Mouse (Mus musculus) hindbrain, embryonic 14.5 days (tissue): ENCODE data around the gene Ranbp10. TPM values are rescaled to one million over a fixed set of nuclear protein-coding genes. Genes with fewer than 3 reads are reported as not detected.

Experiments used
- ATAC-seq: fragments of 200-750 bp; cut with Nextera tagmentation; 2 replicates; pipeline ENCODE4 v1.8.0; 2017; ENCODE audit warnings: moderate number of reproducible peaks, mild to moderate bottlenecking, moderate TSS enrichment, moderate library complexity; ENCODE audit not compliant: low FRiP score
- DNase-seq: peaks from one replicate; pipeline ENCODE4 v3.0.0-alpha.2; 2015; ENCODE audit warnings: low spot score
- H3K27ac ChIP-seq: fragments of 300-500 bp; sonication (generic); 2 replicates; pipeline ENCODE4 v1.5.1; 2014; ENCODE audit warnings: mild to moderate bottlenecking, moderate library complexity
- H3K27me3 ChIP-seq: fragments of 300-500 bp; sonication (generic); 2 replicates; pipeline ENCODE4 v1.6.1; 2014; ENCODE audit warnings: mild to moderate bottlenecking, low read length, mixed read lengths; ENCODE audit not compliant: control insufficient read depth, insufficient read depth
- H3K36me3 ChIP-seq: fragments of 300-500 bp; sonication (generic); replicated peaks from 2 replicates; pipeline ENCODE4 v1.6.1; 2014; ENCODE audit not compliant: control insufficient read depth, insufficient read depth
- H3K4me1 ChIP-seq: fragments of 300-500 bp; sonication (generic); replicated peaks from 2 replicates; pipeline ENCODE4 v1.6.1; 2014; ENCODE audit warnings: antibody characterized with exemption, low read length, mixed read lengths; ENCODE audit not compliant: control insufficient read depth, insufficient read depth
- H3K4me2 ChIP-seq: fragments of 300-500 bp; sonication (generic); replicated peaks from 2 replicates; pipeline ENCODE4 v1.6.1; 2014; ENCODE audit warnings: mild to moderate bottlenecking, moderate library complexity
- H3K4me3 ChIP-seq: fragments of 300-500 bp; sonication (generic); replicated peaks from 2 replicates; pipeline ENCODE4 v1.5.1; 2014; ENCODE audit warnings: mild to moderate bottlenecking, low read length
- H3K9ac ChIP-seq: fragments of 300-500 bp; sonication (generic); 2 replicates; pipeline ENCODE4 v1.6.1; 2014
- H3K9me3 ChIP-seq: fragments of 300-500 bp; sonication (generic); 2 replicates; pipeline ENCODE4 v1.6.1; 2016; ENCODE audit warnings: low read length; ENCODE audit not compliant: control insufficient read depth
- WGBS: fragments of 180-500 bp; shearing (Covaris S2); extraction: QIAGEN DNeasy Blood & Tissue Kit; methylation state at CpG from one replicate; pipeline ENCODE4 v1.1.7; 2014; 5-methylcytosine and 5-hydroxymethylcytosine counted together
- polyA plus RNA-seq: library from polyadenylated mRNA; unstranded; fragments of >200 nt; fragmentation: Nextera tagmentation; extraction: Ambion mirVana; gene quantifications from 2 replicates; pipeline ENCODE4 v1.2.1, GENCODE M21; 2014

Ranbp10 gene
- polyA plus RNA-seq, 1 experiment from 2014 or later, result 10.4 TPM

- no peak overlapping the region for H3K27ac ChIP-seq
- H3K9me3 ChIP-seq, result no peaks in the 10 kb centered on the region
- 81% methylated on average over 3 of the region's 3 CpGs for WGBS
- ATAC-seq, result no peak
- no peak overlapping the region for H3K9ac ChIP-seq
- no peaks in the 10 kb centered on the region for H3K27me3 ChIP-seq
- H3K4me3 ChIP-seq, result no peak overlapping the region
- no peaks in the 10 kb centered on the region for H3K4me1 ChIP-seq
- no peak overlapping the region for H3K4me2 ChIP-seq
- no peak for DNase-seq
- H3K36me3 ChIP-seq, result peaks cover 15% of the 10 kb centered on the region
Measured at GRCm38 (mm10) chr8:105811543-105811942, 15.6 kb downstream of the Ranbp10 start.

GRCm38 (mm10) chr8:105811061-105811460, 16.1 kb downstream of the Ranbp10 start:
- no peak overlapping the region for H3K4me2 ChIP-seq

DNA sequence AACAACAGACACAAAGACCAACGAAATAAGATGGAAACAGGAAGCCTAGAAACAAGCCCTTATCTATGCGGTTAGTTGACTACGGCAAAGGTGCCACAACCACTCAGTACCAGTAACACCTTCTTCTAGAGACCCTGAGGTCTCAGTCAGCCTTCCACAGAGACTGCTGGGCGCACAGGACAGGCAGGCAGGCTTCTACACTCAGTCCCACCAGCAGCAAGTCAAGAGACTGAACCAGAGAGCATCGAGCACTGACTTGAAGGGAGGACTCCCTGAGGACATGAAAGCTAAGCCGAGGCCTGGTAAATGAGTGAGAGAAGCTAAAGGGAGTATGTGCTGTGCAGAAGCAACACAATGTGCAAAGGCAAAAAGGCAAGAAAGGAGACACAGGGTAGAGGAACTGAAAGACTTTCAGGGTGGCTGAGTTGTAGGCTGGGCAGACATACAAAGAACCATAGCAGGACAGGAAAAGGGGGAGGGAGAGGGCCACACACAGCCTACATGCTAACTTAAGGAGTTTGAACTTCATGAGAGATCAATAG, 16.8 kb downstream of the Ranbp10 start:
- Histone ChIP-seq H3K4me2 (no peak overlapping the region), H3K9me3 (no peaks in the 10 kb centered on the region), H3K9ac (no peak overlapping the region), H3K4me3 (no peak overlapping the region), H3K27ac (no peak overlapping the region), H3K4me1 (no peaks in the 10 kb centered on the region), H3K36me3 (peaks cover 17% of the 10 kb centered on the region), H3K27me3 (no peaks in the 10 kb centered on the region)
- DNase-seq (no peak), ATAC-seq (no peak)
- 91% methylated on average over 6 of the region's 6 CpGs for WGBS

More at GRCm38 (mm10) chr8:105811061-105811460, 16.1 kb downstream of the Ranbp10 start:
- Histone ChIP-seq H3K36me3 (peaks cover 15% of the 10 kb centered on the region), H3K9me3 (no peaks in the 10 kb centered on the region), H3K4me3 (no peak overlapping the region), H3K4me1 (no peaks in the 10 kb centered on the region), H3K9ac (no peak overlapping the region), H3K27ac (no peak overlapping the region), H3K27me3 (no peaks in the 10 kb centered on the region)
- DNase-seq (no peak), ATAC-seq (no peak)
- WGBS, result 81% methylated on average over 10 of the region's 10 CpGs

GRCm38 (mm10) chr8:105808480-105808879, 18.7 kb downstream of the Ranbp10 start:
- Histone ChIP-seq H3K4me1 (no peaks in the 10 kb centered on the region), H3K36me3 (peaks cover 33% of the 10 kb centered on the region), H3K27ac (no peak overlapping the region), H3K9ac (no peak overlapping the region), H3K4me3 (no peak overlapping the region), H3K27me3 (no peaks in the 10 kb centered on the region), H3K9me3 (no peaks in the 10 kb centered on the region), H3K4me2 (no peak overlapping the region)
- ATAC-seq, result no peak
- 98% methylated on average over 2 of the region's 2 CpGs for WGBS
- no peak for DNase-seq

- H3K4me2 ChIP-seq, result no peak overlapping the region
Measured at GRCm38 (mm10) chr8:105807766-105808165, 19.4 kb downstream of the Ranbp10 start.

DNA sequence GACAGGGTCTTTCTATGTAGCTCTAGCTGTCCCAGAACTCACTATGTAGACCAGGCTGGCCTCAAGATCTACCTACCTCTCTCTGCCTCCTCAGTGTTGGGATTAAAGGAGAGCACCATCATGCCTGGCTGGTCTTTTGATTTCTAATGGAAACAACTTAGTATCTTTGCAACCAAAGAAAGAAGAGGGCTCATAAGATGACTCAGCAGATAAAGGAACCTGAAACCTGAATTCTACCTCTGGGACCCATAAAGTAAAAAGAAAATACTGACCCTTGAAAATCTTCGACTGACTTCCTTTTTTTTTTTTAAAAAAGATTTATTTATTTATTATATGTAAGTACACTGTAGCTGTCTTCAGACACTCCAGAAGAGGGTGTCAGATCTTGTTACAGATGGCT, 21.2 kb downstream of the Ranbp10 start:
- H3K36me3 ChIP-seq, result peaks cover 21% of the 10 kb centered on the region
- DNase-seq, result no peak
- 87% methylated on average over 1 of the region's 1 CpGs for WGBS
- H3K27me3 ChIP-seq, result no peaks in the 10 kb centered on the region
- H3K9me3 ChIP-seq, result no peaks in the 10 kb centered on the region
- no peak overlapping the region for H3K4me2 ChIP-seq
- no peak overlapping the region for H3K9ac ChIP-seq
- no peaks in the 10 kb centered on the region for H3K4me1 ChIP-seq
- no peak overlapping the region for H3K4me3 ChIP-seq
- H3K27ac ChIP-seq, result no peak overlapping the region
- no peak for ATAC-seq

More at GRCm38 (mm10) chr8:105807766-105808165, 19.4 kb downstream of the Ranbp10 start:
- H3K4me1 ChIP-seq, result no peaks in the 10 kb centered on the region
- ATAC-seq (no peak), DNase-seq (no peak)
- H3K36me3 ChIP-seq, result peaks cover 33% of the 10 kb centered on the region
- H3K9ac ChIP-seq, result no peak overlapping the region
- H3K27ac ChIP-seq, result no peak overlapping the region
- 87% methylated on average over 5 of the region's 5 CpGs for WGBS
- no peaks in the 10 kb centered on the region for H3K27me3 ChIP-seq
- H3K4me3 ChIP-seq, result no peak overlapping the region
- no peaks in the 10 kb centered on the region for H3K9me3 ChIP-seq

DNA sequence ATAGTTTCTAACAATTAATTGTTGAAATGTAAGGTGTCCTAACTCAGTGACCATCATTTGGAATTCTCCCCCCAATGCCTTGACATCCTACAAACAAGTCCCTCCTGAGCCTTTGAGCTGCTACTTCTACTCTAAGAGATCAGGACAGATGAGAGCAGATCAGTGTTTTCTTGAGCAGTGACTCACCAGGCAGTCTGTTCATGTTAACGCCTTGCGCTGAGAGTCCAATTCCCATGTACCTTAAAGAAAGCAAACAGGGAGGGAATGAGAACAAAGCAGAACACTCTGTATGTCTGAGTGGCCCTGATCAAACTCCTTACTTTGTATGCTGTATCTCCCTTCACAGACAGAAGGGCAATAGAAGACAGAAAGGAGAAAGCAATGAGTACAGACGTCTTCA, 21.8 kb downstream of the Ranbp10 start:
- Histone ChIP-seq H3K27me3 (no peaks in the 10 kb centered on the region), H3K9ac (no peak overlapping the region), H3K9me3 (no peaks in the 10 kb centered on the region), H3K4me1 (no peaks in the 10 kb centered on the region), H3K36me3 (peaks cover 18% of the 10 kb centered on the region), H3K4me3 (no peak overlapping the region), H3K27ac (no peak overlapping the region; the same call in 1 of the 2 replicates), H3K4me2 (no peak overlapping the region)
- 79% methylated on average over 3 of the region's 3 CpGs for WGBS
- no peak for ATAC-seq
- no peak for DNase-seq

- no peak overlapping the region for H3K9ac ChIP-seq
- no peaks in the 10 kb centered on the region for H3K9me3 ChIP-seq
- no peak overlapping the region for H3K4me2 ChIP-seq
- no peaks in the 10 kb centered on the region for H3K4me1 ChIP-seq
- ATAC-seq, result no peak
- no peak overlapping the region for H3K27ac ChIP-seq
- H3K27me3 ChIP-seq, result no peaks in the 10 kb centered on the region
- H3K36me3 ChIP-seq, result peaks cover 18% of the 10 kb centered on the region
- no peak for DNase-seq
- 92% methylated on average over 7 of the region's 7 CpGs for WGBS
- H3K4me3 ChIP-seq, result no peak overlapping the region
Measured at GRCm38 (mm10) chr8:105804797-105805196, 22.4 kb downstream of the Ranbp10 start.

DNA sequence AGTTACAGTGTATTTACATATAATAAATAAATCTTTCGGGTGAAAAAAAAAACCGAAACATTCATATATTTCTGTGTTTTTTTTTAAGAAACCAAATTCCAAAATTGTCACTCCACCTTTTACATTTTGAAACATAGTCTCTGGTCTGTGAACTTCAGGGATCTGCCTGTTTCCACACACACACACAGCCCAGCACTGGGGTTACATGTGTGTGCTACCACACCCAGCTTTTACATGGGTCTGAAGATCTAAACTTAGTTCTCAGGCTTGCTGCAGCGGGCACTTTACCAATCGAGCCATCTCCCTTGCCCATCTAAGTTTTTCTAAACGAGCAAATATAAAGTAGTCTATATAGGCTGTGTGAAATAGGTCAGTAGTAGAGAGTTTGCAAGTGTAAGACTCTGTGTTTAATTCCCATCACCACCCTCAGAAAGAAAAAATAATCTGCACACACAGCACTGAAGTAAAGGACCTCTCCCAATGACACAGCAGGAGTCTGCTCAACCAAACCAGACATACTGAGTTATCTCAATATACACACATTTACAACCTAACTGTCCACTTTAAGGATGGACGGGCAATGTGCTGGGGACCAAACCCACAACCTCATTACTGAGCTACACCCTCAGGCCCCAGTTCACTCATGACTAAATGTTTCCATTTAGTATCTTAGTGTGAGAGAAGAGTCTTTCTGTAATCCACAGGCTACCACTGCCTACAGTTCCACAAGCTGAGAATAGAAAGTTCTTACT, 25.8 kb downstream of the Ranbp10 start:
- Histone ChIP-seq H3K36me3 (peaks cover 18% of the 10 kb centered on the region), H3K4me3 (no peak overlapping the region), H3K9me3 (no peaks in the 10 kb centered on the region), H3K27ac (no peak overlapping the region), H3K9ac (no peak overlapping the region), H3K27me3 (no peaks in the 10 kb centered on the region), H3K4me1 (0 out of 2 replicates have a peak, but pooled peaks cover 4% of the 10 kb centered on the region), H3K4me2 (no peak overlapping the region)
- no peak for ATAC-seq
- WGBS, result 95% methylated on average over 6 of the region's 6 CpGs
- no peak for DNase-seq
